Mouse (Mus musculus) kidney, postnatal 25 days (tissue): ENCODE results near the gene Fbxl13.
"Not testable (repeated sequence)": the region's sequence is repeated elsewhere in the genome, so short reads cannot be mapped to it uniquely, and the experiment has no call there.

Experiments
- DNase-seq, 2 experiments: peaks; one replicate each; pipeline ENCODE4 v3.0.0; 2021; ENCODE audit warnings: mixed read lengths in 2 of 2

Fbxl13 gene

GRCm38 (mm10) chr5:21656912-21657311 is 11.5 kb upstream of the Fbxl13 start:
- no peak for DNase-seq

DNA sequence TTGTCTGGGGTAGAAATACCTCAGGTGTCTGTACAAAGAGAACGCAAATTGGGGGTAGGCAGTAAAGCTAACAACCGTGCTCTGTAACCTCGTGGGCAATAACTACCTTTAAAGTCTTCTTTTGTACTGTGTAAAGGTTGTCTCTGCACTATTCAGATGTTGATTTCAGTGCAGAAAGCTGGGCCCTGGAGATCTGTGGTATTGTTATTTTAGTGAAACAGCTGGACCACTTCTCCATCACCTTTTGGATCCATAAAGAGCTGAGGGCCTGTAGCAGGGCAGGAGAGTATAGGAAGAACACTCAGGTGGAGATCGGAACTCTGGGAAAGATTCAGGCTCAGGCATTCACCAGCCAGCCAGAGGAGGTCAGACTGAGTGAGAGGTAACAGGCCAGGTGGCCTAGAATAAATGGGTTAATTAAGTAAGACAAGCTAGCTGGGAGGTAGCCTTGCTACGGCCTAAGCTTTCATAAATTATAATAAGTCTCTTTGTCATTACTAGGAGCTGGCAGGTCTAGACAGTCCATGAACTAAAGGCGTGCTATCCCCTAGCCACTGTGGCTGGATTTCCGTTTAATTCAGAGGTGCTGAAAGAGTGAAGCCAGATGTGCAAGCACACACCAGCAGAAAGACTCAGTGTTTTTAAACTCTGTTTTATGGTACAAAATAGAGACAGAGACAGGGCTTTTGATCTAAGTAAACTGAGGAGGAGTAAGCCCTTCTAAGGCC is 6.6 kb upstream of the Fbxl13 start:
- DNase-seq: no peak

DNA sequence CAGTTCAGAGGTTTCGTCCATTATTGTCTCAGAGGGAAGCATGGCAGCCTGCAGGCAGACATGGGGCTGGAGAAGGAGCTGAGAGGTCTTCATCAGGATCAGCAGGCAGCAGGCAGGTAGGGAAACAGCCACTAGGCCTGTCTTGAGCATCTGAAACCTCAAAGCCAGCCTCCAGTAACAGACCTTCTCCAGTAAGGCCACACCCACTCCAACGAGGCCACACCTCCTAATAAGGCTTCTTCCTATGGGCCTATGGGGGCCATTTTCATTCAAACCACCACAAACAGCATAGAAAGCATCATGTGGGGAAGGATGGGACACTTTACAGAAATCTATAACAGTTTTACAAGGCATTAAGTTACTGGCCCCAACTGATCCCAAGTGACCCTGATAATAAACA is 5.3 kb upstream of the Fbxl13 start:
- DNase-seq: no peak

DNA sequence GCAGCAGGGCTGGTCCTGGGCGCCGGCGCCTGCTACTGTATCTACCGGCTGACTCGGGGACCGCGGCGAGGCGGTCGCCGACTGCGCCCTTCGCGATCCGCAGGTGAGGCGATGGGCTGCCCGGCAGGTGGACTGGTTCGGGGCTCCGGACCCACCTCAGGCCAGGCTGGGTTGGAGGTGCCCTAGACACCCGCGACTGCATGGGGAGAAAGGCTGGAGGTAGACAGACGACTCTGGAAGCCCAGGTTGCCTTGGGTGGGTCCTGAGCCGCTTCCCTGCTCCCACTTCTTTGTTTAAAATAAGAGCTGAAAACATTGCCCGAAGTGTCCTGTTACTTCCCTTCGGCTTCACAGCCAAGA is 678 bp upstream of the Fbxl13 start:
- DNase-seq: no peak

- DNase-seq: peak in 1 of 2 experiments; percentile 26
Measured at GRCm38 (mm10) chr5:21644891-21645438, 469 bp downstream of the Fbxl13 start.

DNA sequence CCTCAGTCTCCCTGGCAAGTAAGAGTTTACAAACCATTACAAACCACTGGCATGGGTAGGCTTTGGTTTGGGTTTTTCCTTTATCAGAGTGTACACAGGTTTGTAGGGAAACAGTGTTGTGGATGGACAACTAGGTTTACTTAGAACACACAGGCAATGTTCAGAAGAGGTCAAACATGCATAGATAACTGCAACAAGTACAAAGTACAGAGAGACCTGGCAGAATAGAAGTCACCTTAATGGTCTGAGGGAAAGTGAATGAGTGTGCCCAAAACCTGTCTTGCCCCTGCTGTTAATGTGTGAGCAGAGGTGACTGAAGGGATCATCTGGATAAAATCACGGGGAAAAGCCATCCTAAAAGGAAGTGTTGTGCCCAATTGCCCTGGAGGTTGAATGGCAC is 1.8 kb downstream of the Fbxl13 start:
- no peak for DNase-seq

DNA sequence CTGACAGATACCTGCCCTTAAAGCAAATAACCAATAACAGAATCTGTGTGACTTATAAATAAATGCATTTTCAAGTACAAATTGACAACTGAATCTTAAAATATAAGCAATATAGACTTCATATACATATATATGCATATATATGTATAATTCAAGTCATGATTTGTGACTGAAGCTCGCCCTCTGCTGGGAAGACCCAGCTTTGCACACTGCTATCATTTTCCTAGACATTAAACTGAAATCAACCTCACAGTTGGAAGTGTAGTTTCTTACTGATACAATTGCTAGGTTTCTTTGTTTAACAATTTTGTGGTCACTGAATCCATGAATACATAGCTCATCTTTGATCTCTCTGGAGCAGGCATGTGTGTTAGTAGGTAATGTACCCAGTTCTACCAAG is 4.5 kb downstream of the Fbxl13 start:
- peak in 1 of 2 experiments; percentile 54 for DNase-seq

DNA sequence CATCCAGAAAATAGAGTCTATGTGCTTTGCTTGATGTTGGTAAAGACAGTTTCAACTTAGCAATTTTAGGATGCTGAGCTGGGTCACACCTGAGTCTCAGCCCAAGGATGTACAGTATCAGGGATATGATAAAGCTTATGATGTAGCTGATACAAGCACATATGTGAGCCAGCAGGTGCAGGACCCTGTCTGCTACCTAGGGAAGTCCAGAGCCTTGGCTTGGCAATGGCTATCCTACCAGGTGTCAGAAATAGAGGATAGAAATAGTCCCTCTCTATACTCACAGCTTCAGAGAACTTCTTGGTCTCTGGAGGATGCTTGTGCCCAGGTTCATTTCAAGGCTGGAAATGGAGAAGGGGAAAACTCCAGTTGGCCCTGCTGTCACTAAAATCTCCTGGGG is 19.5 kb downstream of the Fbxl13 start:
- no peak for DNase-seq

- DNase-seq: no peak
Measured at GRCm38 (mm10) chr5:21616450-21617009, 28.9 kb downstream of the Fbxl13 start.

DNA sequence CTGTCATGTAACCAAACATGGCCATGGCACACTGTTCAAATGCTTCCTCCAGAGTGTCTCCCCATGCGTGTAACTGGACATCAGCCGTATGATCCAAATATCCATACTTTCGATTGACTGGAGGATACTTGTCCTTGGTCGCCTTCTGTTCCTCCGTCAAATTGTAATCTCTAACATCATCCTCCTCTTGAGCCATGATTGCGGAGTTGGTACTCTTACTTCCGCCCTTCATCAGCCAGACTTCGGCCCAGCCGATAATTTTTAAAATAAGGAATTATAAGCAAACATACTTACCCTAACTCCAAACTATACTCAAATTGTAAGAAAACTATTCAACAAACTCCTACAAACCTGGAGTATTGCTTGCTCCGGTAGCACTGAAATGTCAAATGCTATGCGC is 31.1 kb downstream of the Fbxl13 start:
- DNase-seq: not testable (repeated sequence)

- no peak for DNase-seq
Measured at GRCm38 (mm10) chr5:21610996-21611395, 34.4 kb downstream of the Fbxl13 start.

DNA sequence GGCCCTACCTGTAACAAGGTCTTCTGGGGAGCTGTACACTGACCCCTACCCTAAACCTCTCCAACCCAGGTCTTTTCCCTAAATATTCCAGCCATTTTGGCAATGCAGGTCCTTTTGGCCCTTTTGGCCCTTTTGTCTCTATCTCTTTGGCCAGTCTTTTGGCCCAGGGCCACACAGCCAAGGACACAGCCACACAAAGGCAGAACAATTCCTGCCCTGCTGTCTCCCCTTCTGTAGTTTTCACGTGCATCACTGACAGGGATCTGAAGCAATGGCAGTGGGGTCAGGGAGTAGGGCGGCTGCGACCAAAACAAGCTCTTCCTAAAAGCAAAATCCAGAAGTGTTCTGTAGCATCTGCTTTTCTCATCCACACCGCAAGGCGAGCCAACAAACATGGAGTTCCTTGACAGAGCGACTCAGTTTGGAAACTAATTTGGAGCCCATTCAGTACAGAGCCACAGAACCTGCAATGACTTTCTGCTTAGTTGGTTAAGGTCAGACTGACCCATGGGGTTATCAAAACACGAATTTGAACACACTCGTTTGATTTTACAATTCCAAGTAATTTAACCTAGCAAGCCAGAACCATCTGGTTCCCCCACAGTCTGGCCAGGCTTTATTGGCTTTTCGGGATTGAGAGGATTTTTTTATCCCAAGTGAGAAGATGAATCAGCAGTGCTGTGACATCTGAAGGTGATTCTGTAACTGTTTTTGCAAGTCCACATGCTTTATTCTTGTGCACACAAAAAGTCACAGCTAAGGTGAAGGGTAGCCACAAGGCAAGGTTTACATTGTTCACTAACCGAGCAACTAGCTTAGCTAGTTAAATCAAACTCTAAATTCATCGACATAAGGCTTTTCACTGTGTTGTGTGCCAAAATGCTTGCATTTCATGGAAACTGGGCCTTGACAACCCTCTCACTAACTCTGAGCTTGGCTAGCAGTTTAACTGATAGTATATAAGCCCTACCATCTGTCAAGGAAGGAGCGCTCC is 36.8 kb downstream of the Fbxl13 start:
- DNase-seq: no peak

DNA sequence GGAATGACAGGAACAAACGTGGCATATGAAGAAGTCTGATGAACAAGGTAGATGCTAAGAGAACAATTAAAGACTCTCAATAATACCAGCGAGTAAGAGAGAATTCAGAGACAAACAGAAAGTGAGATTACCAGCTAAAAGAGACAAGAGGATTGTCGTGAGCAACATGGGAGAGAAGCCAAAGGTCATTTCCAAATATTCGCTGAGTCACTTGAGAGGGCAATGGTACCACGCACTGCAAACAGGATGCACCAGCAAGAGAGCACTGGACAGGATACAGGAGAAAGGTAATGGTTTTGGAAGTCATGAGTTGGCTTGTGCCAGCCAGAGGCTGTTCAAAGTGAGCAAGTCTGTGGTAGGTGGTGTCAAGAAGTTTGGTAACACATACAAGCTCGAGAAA is 39.5 kb downstream of the Fbxl13 start:
- DNase-seq: no peak

GRCm38 (mm10) chr5:21599961-21600360 is 45.5 kb downstream of the Fbxl13 start:
- no peak for DNase-seq

DNA sequence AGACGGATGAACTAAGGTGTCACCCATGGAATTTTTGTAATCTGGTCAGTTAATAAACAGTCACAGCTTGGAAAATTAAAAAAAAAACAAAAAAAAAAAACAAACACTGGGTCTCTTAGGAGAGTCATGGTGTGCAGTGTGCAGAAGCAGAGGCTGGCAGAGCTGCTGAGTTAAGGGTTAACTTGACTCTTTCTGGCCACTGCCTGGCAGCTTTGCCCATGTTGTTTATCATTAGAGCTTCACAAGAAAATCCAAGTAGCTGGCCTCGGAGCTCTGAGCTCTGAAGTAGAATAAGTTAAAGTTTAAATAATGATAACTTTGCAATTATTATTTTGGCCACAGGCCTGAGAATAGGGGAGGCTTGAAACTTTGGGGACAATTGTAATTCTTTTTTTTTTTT is 45.9 kb downstream of the Fbxl13 start:
- peak in 1 of 2 experiments; percentile 21 for DNase-seq

- DNase-seq: no peak
Measured at GRCm38 (mm10) chr5:21593201-21593709, 52.2 kb downstream of the Fbxl13 start.

DNA sequence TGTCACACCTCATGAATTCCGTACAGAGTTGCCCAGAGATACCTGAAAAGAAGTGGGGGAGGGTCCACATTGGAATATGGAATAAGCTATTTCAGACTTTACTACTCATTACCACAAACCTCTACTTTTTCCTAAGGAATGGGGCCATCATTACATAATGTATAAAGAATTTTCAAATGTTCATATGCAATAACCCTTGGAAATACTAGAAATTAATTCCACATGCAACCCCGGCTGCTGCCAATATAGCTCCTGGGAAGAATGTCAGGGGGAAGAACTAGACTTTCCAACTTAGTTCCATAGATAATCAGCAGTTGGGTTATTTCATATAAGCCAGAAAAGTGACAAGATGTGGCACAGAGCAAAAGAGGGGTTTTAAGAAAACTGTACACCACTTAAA is 53.3 kb downstream of the Fbxl13 start:
- DNase-seq: no peak

DNA sequence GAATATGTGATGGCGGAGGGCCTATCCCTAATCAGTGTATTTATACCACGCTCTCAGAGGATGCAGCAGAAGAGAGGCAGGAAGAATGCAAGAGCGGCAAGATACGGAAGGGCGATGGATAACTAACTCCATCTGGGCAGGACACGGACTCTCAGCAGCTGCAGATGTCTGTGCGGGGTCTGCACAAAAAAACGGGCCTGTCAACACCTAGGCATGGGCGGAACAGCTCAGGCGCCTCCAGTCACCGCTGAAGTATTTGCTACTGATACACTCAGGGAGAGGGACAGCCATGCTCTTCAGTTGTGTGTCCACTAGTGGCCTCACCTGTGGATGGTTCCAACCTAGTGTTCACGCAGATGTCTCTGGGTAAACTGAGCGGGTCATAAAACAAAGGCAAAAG is 57.2 kb downstream of the Fbxl13 start:
- no peak for DNase-seq

- DNase-seq: no peak
Measured at GRCm38 (mm10) chr5:21587683-21588082, 57.8 kb downstream of the Fbxl13 start.

- peak in 1 of 2 experiments; percentile 58 for DNase-seq
Measured at GRCm38 (mm10) chr5:21586763-21587162, 58.7 kb downstream of the Fbxl13 start.

- no peak for DNase-seq
Measured at GRCm38 (mm10) chr5:21578136-21578535, 67.3 kb downstream of the Fbxl13 start.

- no peak for DNase-seq
Measured at GRCm38 (mm10) chr5:21575210-21575550, 70.3 kb downstream of the Fbxl13 start.
